Mouse (Mus musculus) lung, adult 2 months (tissue): ENCODE results near the gene Col24a1.

Experiments
- CTCF ChIP-seq: fragments of 200-500 bp; IDR thresholded peaks from 2 replicates; pipeline ENCODE4 v1.5.1; 2011; ENCODE audit warnings: mild to moderate bottlenecking, low read length, control low read depth; ENCODE audit not compliant: insufficient read depth
- POLR2A ChIP-seq: fragments of 200-500 bp; IDR thresholded peaks from 2 replicates; pipeline ENCODE4 v1.6.1; 2011; ENCODE audit warnings: low read depth, mild to moderate bottlenecking, control low read depth, low read length, borderline replicate concordance; ENCODE audit errors: extremely low read depth

GRCm38 (mm10) chr3:145442268-145442667, 150.0 kb downstream of the Col24a1 start:
- TF ChIP-seq POLR2A (no peak), CTCF (no peak)
